Mouse (Mus musculus): ENCODE measurements around the gene Ldlrad1. TPM values are rescaled to one million over a fixed set of nuclear protein-coding genes. Genes with fewer than 3 reads are reported as not detected.

Ldlrad1 gene
- polyA plus RNA-seq, 1 experiment: 52.0 TPM

- H3K4me1 ChIP-seq (ENCODE audit: control insufficient read depth, insufficient read depth, low read length): no peaks in the 10 kb centered on the region
- 74% methylated on average over 2 of the region's 2 CpGs for WGBS
- H3K4me3 ChIP-seq (replicated peaks; ENCODE audit: extremely low read depth, low read depth, low read length): no peak overlapping the region
- no peak for TF ChIP-seq POLR2A (IDR thresholded peaks at IDR 0.05; ENCODE audit: borderline replicate concordance, extremely low read depth, low read depth, low read length)
- no peak for TF ChIP-seq CTCF (IDR thresholded peaks at IDR 0.05; ENCODE audit: insufficient read depth, low read length)
- DNase-seq: no peak
These were observed 17.3 kb downstream of the Ldlrad1 start for GRCm38 (mm10) chr4:107226313-107226712.

GRCm38 (mm10) chr4:107232219-107232618, 23.2 kb downstream of the Ldlrad1 start:
- 51% methylated on average over 3 of the region's 3 CpGs for WGBS

GRCm38 (mm10) chr4:107238253-107238652, 29.3 kb downstream of the Ldlrad1 start:
- 93% methylated on average over 2 of the region's 2 CpGs for WGBS
- no peak for TF ChIP-seq POLR2A (IDR thresholded peaks at IDR 0.05; ENCODE audit: borderline replicate concordance, extremely low read depth, low read depth, low read length)
- TF ChIP-seq CTCF (IDR thresholded peaks at IDR 0.05; ENCODE audit: insufficient read depth, low read length): no peak
- Histone ChIP-seq H3K4me1 (ENCODE audit: control insufficient read depth, insufficient read depth, low read length) (no peaks in the 10 kb centered on the region), H3K4me3 (replicated peaks; ENCODE audit: extremely low read depth, low read depth, low read length) (no peak overlapping the region)
- DNase-seq: no peak

More at GRCm38 (mm10) chr4:107232219-107232618, 23.2 kb downstream of the Ldlrad1 start:
- no peaks in the 10 kb centered on the region for H3K4me1 ChIP-seq (ENCODE audit: control insufficient read depth, insufficient read depth, low read length)
- H3K4me3 ChIP-seq (replicated peaks; ENCODE audit: extremely low read depth, low read depth, low read length): no peak overlapping the region
- DNase-seq: no peak
- TF ChIP-seq POLR2A (IDR thresholded peaks at IDR 0.05; ENCODE audit: borderline replicate concordance, extremely low read depth, low read depth, low read length) (no peak), CTCF (IDR thresholded peaks at IDR 0.05; ENCODE audit: insufficient read depth, low read length) (no peak)

GRCm38 (mm10) chr4:107240196-107240595, 31.2 kb downstream of the Ldlrad1 start:
- H3K4me3 ChIP-seq (replicated peaks; ENCODE audit: extremely low read depth, low read depth, low read length): no peak overlapping the region
- TF ChIP-seq CTCF (IDR thresholded peaks at IDR 0.05; ENCODE audit: insufficient read depth, low read length) (no peak), POLR2A (IDR thresholded peaks at IDR 0.05; ENCODE audit: borderline replicate concordance, extremely low read depth, low read depth, low read length) (no peak)
- WGBS: 95% methylated on average over 6 of the region's 6 CpGs
- no peak for DNase-seq
- H3K4me1 ChIP-seq (ENCODE audit: control insufficient read depth, insufficient read depth, low read length): peaks cover under 1% of the 10 kb centered on the region

- TF ChIP-seq CTCF (IDR thresholded peaks at IDR 0.05; ENCODE audit: insufficient read depth, low read length): no peak
- no peak for TF ChIP-seq POLR2A (IDR thresholded peaks at IDR 0.05; ENCODE audit: borderline replicate concordance, extremely low read depth, low read depth, low read length)
- DNase-seq: no peak
- 66% methylated on average over 6 of the region's 6 CpGs for WGBS
- Histone ChIP-seq H3K4me3 (replicated peaks; ENCODE audit: extremely low read depth, low read depth, low read length) (no peak overlapping the region), H3K4me1 (ENCODE audit: control insufficient read depth, insufficient read depth, low read length) (peaks cover 10% of the 10 kb centered on the region)
These were observed 34.7 kb downstream of the Ldlrad1 start for GRCm38 (mm10) chr4:107243365-107244333.

GRCm38 (mm10) chr4:107245368-107245767, 36.4 kb downstream of the Ldlrad1 start:
- Histone ChIP-seq H3K4me1 (ENCODE audit: control insufficient read depth, insufficient read depth, low read length) (peaks cover 10% of the 10 kb centered on the region), H3K4me3 (replicated peaks; ENCODE audit: extremely low read depth, low read depth, low read length) (no peak overlapping the region)
- WGBS: 33% methylated on average over 2 of the region's 2 CpGs
- no peak for DNase-seq
- TF ChIP-seq POLR2A (IDR thresholded peaks at IDR 0.05; ENCODE audit: borderline replicate concordance, extremely low read depth, low read depth, low read length) (no peak), CTCF (IDR thresholded peaks at IDR 0.05; ENCODE audit: insufficient read depth, low read length) (no peak)

GRCm38 (mm10) chr4:107246040-107246439, 37.1 kb downstream of the Ldlrad1 start:
- WGBS: 62% methylated on average over 1 of the region's 1 CpGs
- H3K4me3 ChIP-seq (replicated peaks; ENCODE audit: extremely low read depth, low read depth, low read length): no peak overlapping the region
- TF ChIP-seq POLR2A (IDR thresholded peaks at IDR 0.05; ENCODE audit: borderline replicate concordance, extremely low read depth, low read depth, low read length): no peak
- no peak for TF ChIP-seq CTCF (IDR thresholded peaks at IDR 0.05; ENCODE audit: insufficient read depth, low read length)
- DNase-seq: no peak
- H3K4me1 ChIP-seq (ENCODE audit: control insufficient read depth, insufficient read depth, low read length): peaks cover 10% of the 10 kb centered on the region

- Histone ChIP-seq H3K4me1 (ENCODE audit: control insufficient read depth, insufficient read depth, low read length) (peaks cover 10% of the 10 kb centered on the region), H3K4me3 (replicated peaks; ENCODE audit: extremely low read depth, low read depth, low read length) (no peak overlapping the region)
- no peak for TF ChIP-seq CTCF (IDR thresholded peaks at IDR 0.05; ENCODE audit: insufficient read depth, low read length)
- no peak for TF ChIP-seq POLR2A (IDR thresholded peaks at IDR 0.05; ENCODE audit: borderline replicate concordance, extremely low read depth, low read depth, low read length)
- no peak for DNase-seq
- WGBS: 68% methylated on average over 9 of the region's 9 CpGs
These were observed 38.1 kb downstream of the Ldlrad1 start for GRCm38 (mm10) chr4:107247110-107247509.

GRCm38 (mm10) chr4:107248061-107248460, 39.1 kb downstream of the Ldlrad1 start:
- H3K4me3 ChIP-seq (replicated peaks; ENCODE audit: extremely low read depth, low read depth, low read length): no peak overlapping the region
- H3K4me1 ChIP-seq (ENCODE audit: control insufficient read depth, insufficient read depth, low read length): peaks cover 10% of the 10 kb centered on the region
- 51% methylated on average over 3 of the region's 3 CpGs for WGBS
- TF ChIP-seq POLR2A (IDR thresholded peaks at IDR 0.05; ENCODE audit: borderline replicate concordance, extremely low read depth, low read depth, low read length) (no peak), CTCF (IDR thresholded peaks at IDR 0.05; ENCODE audit: insufficient read depth, low read length) (no peak)
- DNase-seq: no peak

- 57% methylated on average over 2 of the region's 2 CpGs for WGBS
- DNase-seq: peak; percentile 23
- H3K4me3 ChIP-seq (replicated peaks; ENCODE audit: extremely low read depth, low read depth, low read length): no peak overlapping the region
- peaks cover 12% of the 10 kb centered on the region for H3K4me1 ChIP-seq (ENCODE audit: control insufficient read depth, insufficient read depth, low read length)
- TF ChIP-seq POLR2A (IDR thresholded peaks at IDR 0.05; ENCODE audit: borderline replicate concordance, extremely low read depth, low read depth, low read length) (no peak), CTCF (IDR thresholded peaks at IDR 0.05; ENCODE audit: insufficient read depth, low read length) (no peak)
These were observed 40.5 kb downstream of the Ldlrad1 start for GRCm38 (mm10) chr4:107249471-107249870.

All from lung, adult 2 months (tissue).